Mouse (Mus musculus) cortical plate, adult 2 months (tissue): ENCODE measurements around the gene Jag2.

Experiments
- CTCF ChIP-seq: fragments of 200-500 bp; IDR thresholded peaks from 2 replicates; pipeline ENCODE4 v1.5.1; 2011; ENCODE audit warnings: mild to moderate bottlenecking, control low read depth, low read length; ENCODE audit not compliant: insufficient read depth; ENCODE audit errors: extremely low read depth
- POLR2A ChIP-seq: fragments of 200-500 bp; IDR thresholded peaks from 2 replicates; pipeline ENCODE4 v1.6.1; 2011; ENCODE audit warnings: mild to moderate bottlenecking, low read length, control low read depth; ENCODE audit not compliant: insufficient read depth; ENCODE audit errors: extremely low read depth

GRCm38 (mm10) chr12:112977156-112977555, 47.6 kb upstream of the Jag2 start:
- TF ChIP-seq CTCF, result no peak
- TF ChIP-seq POLR2A, result no peak
